Comparison of ENCODE assay signal across 24 mouse cellular contexts in genomic region chr9:83283662-83284061, GRCm38 (mm10).
DNase-seq lines count a peak whose midpoint lies in the region; ATAC-seq and TF ChIP-seq lines count a peak whose summit lies in the region.
"Had no signal": no experiment of that assay in that cellular context is flagged by ENCODE, and none has a peak within 500 bp of the region (broad histone marks: within the 10 kb centered on the region; RNA-seq: fewer than 3 reads in every experiment).

No protein-coding gene starts in this region.

- H3K4me1 ChIP-seq in embryonic facial prominence, embryonic 14.5 days (ENCODE audit: control insufficient read depth, insufficient read depth, low read length): peaks cover 5% of the 10 kb centered on the region; the same call in 1 of the 2 replicates
- H3K4me1 ChIP-seq in embryonic facial prominence, embryonic 10.5 days: no peaks in the 10 kb centered on the region
- H3K4me1 ChIP-seq in limb, embryonic 12.5 days (replicated peaks): peaks cover 13% of the 10 kb centered on the region
- no peaks in the 10 kb centered on the region; the same call in 1 of the 2 replicates for H3K4me1 ChIP-seq in limb, embryonic 10.5 days
- peaks cover 0 to 11% of the 10 kb centered on the region in 2 experiments; a peak in 2 of 4 replicates for H3K4me1 ChIP-seq in CH12.LX (ENCODE audit: control insufficient read depth in 1 of 2, insufficient read depth in 2 of 2)
- H3K4me1 ChIP-seq in limb, embryonic 14.5 days (ENCODE audit: control insufficient read depth, insufficient read depth, low read length): peaks cover 2% of the 10 kb centered on the region
- H3K4me1 ChIP-seq: heart, embryonic 10.5 days; heart, embryonic 13.5 days; hindbrain, embryonic 12.5 days; hindbrain, embryonic 15.5 days had no signal

- no peak overlapping the region for H3K4me2 ChIP-seq in embryonic facial prominence, embryonic 14.5 days (ENCODE audit: low read depth, low read length)
- H3K4me2 ChIP-seq in limb, embryonic 12.5 days: no peak overlapping the region
- H3K4me2 ChIP-seq in CH12.LX (ENCODE audit: insufficient read depth, low read depth, poor library complexity, severe bottlenecking): 0 out of 2 replicates have a peak overlapping the region, but pooled peaks have one; percentile 51
- H3K4me2 ChIP-seq in limb, embryonic 14.5 days (replicated peaks; ENCODE audit: low read depth, low read length, severe bottlenecking): no peak overlapping the region
- H3K4me2 ChIP-seq: embryonic facial prominence, embryonic 13.5 days; heart, embryonic 13.5 days; hindbrain, embryonic 12.5 days; hindbrain, embryonic 15.5 days had no signal

- H3K36me3 ChIP-seq in embryonic facial prominence, embryonic 14.5 days (ENCODE audit: control insufficient read depth, insufficient read depth, low read length): no peaks in the 10 kb centered on the region
- H3K36me3 ChIP-seq in embryonic facial prominence, embryonic 10.5 days (replicated peaks): no peaks in the 10 kb centered on the region
- H3K36me3 ChIP-seq in limb, embryonic 12.5 days: no peaks in the 10 kb centered on the region
- no peaks in the 10 kb centered on the region for H3K36me3 ChIP-seq in limb, embryonic 10.5 days
- no peaks in the 10 kb centered on the region for H3K36me3 ChIP-seq in CH12.LX (replicated peaks in 1 of 2; ENCODE audit: control insufficient read depth in 1 of 2, insufficient read depth in 1 of 2, low read length in 1 of 2)
- no peaks in the 10 kb centered on the region for H3K36me3 ChIP-seq in limb, embryonic 14.5 days (ENCODE audit: control insufficient read depth, insufficient read depth, low read length)
- H3K36me3 ChIP-seq: embryonic facial prominence, embryonic 13.5 days; G1E; heart, embryonic 10.5 days; heart, embryonic 13.5 days; hindbrain, embryonic 12.5 days; hindbrain, embryonic 15.5 days had no signal

- TF ChIP-seq POLR2A in CH12.LX (IDR thresholded peaks at IDR 0.05; ENCODE audit: low read depth, low read length): no peak
- no peak for TF ChIP-seq POLR2A in limb, embryonic 14.5 days (IDR thresholded peaks at IDR 0.05; ENCODE audit: borderline replicate concordance, extremely low read depth, insufficient read depth, insufficient read length)

- 46% methylated on average over 4 of the region's 4 CpGs for WGBS in embryonic facial prominence, embryonic 14.5 days
- 69% methylated on average over 4 of the region's 4 CpGs for WGBS in embryonic facial prominence, embryonic 10.5 days
- WGBS in limb, embryonic 12.5 days: 47% methylated on average over 4 of the region's 4 CpGs
- 80% methylated on average over 4 of the region's 4 CpGs for WGBS in limb, embryonic 10.5 days
- 32% methylated on average over 4 of the region's 4 CpGs for WGBS in limb, embryonic 14.5 days

- no peak overlapping the region for H3K9ac ChIP-seq in embryonic facial prominence, embryonic 14.5 days (ENCODE audit: low read depth, low read length)
- H3K9ac ChIP-seq in limb, embryonic 12.5 days (replicated peaks): no peak overlapping the region
- H3K9ac ChIP-seq in CH12.LX (ENCODE audit: insufficient read depth, low read depth): no peak overlapping the region
- no peak overlapping the region for H3K9ac ChIP-seq in limb, embryonic 14.5 days (ENCODE audit: low read depth, low read length, severe bottlenecking)
- H3K9ac ChIP-seq: embryonic facial prominence, embryonic 13.5 days; forebrain, postnatal 0 days; heart, embryonic 13.5 days; hindbrain, embryonic 12.5 days; hindbrain, embryonic 15.5 days had no signal

- H3K4me3 ChIP-seq in embryonic facial prominence, embryonic 14.5 days (ENCODE audit: low read depth, low read length): no peak overlapping the region
- H3K4me3 ChIP-seq in embryonic facial prominence, embryonic 10.5 days: no peak overlapping the region
- H3K4me3 ChIP-seq in limb, embryonic 12.5 days (replicated peaks): no peak overlapping the region
- H3K4me3 ChIP-seq in limb, embryonic 10.5 days: no peak overlapping the region
- H3K4me3 ChIP-seq in CH12.LX (replicated peaks in 1 of 3; ENCODE audit: low read depth in 2 of 3, low read length in 2 of 3, poor library complexity in 1 of 3): no peak overlapping the region
- H3K4me3 ChIP-seq in limb, embryonic 14.5 days (replicated peaks; ENCODE audit: low read length): no peak overlapping the region
- H3K4me3 ChIP-seq: embryonic facial prominence, embryonic 13.5 days; heart, adult 2 months; heart, embryonic 10.5 days; heart, embryonic 13.5 days; hindbrain, embryonic 12.5 days; hindbrain, embryonic 15.5 days had no signal

- DNase-seq in embryonic facial prominence, embryonic 14.5 days (ENCODE audit: low spot score): no peak
- DNase-seq in embryonic facial prominence, embryonic 10.5 days (ENCODE audit: low spot score): no peak
- no peak for DNase-seq in limb, embryonic 10.5 days (ENCODE audit: low spot score)
- DNase-seq in CH12.LX (ENCODE audit: extremely low read depth): no peak
- no peak for DNase-seq in limb, embryonic 14.5 days (ENCODE audit: low spot score)
- no peak for DNase-seq in MN1 (ENCODE audit: low spot score)
- DNase-seq in heart, postnatal 14 days: no peak
- DNase-seq: adrenal gland, adult 2 months; adrenal gland, postnatal 14 days; cerebellum, adult 11 months; cerebellum, adult 2 months; cerebellum, adult 9-11 months; cerebellum, postnatal 25 days; forebrain, postnatal 0 days; gastrocnemius, postnatal 36 days; heart, adult 2 months had no signal

- no peak overlapping the region for H3K27ac ChIP-seq in embryonic facial prominence, embryonic 14.5 days (replicated peaks; ENCODE audit: low read depth, low read length)
- no peak overlapping the region for H3K27ac ChIP-seq in embryonic facial prominence, embryonic 10.5 days (replicated peaks)
- H3K27ac ChIP-seq in limb, embryonic 12.5 days: peak overlapping the region; percentile 72
- H3K27ac ChIP-seq in limb, embryonic 10.5 days: no peak overlapping the region
- H3K27ac ChIP-seq in CH12.LX (ENCODE audit: insufficient read depth, low read depth): no peak overlapping the region
- H3K27ac ChIP-seq in limb, embryonic 14.5 days (replicated peaks; ENCODE audit: low read depth, low read length): peak overlapping the region; percentile 34
- H3K27ac ChIP-seq: embryonic facial prominence, embryonic 13.5 days; heart, adult 2 months; heart, embryonic 10.5 days; heart, embryonic 13.5 days; hindbrain, embryonic 12.5 days; hindbrain, embryonic 15.5 days had no signal

- dilution Hi-C loops in CH12.LX (cut with MboI; ENCODE audit: extremely low pct_ligation_motif_present, extremely low pct_unique_long_range_greater_than_20kb, low sequenced_read_pairs): no loop called here

- intact Hi-C loops in heart, postnatal 14 days (cut with DNase I): no loop called here

- in situ Hi-C loops in CH12.LX (cut with MboI; ENCODE audit: low pct_ligation_motif_present, low pct_unique_long_range_greater_than_20kb, low sequenced_read_pairs): no loop called here

- no peak for TF ChIP-seq RAD21 in CH12.LX (IDR thresholded peaks at IDR 0.05; ENCODE audit: low read depth, low read length)

- 0 out of 2 replicates have a peak, but pooled peaks cover 4% of the 10 kb centered on the region for H3K9me3 ChIP-seq in embryonic facial prominence, embryonic 14.5 days (ENCODE audit: control insufficient read depth, low read length)
- no peaks in the 10 kb centered on the region for H3K9me3 ChIP-seq in embryonic facial prominence, embryonic 10.5 days
- H3K9me3 ChIP-seq in limb, embryonic 12.5 days: no peaks in the 10 kb centered on the region
- no peaks in the 10 kb centered on the region for H3K9me3 ChIP-seq in limb, embryonic 10.5 days (replicated peaks)
- H3K9me3 ChIP-seq in CH12.LX (replicated peaks; ENCODE audit: low read length): no peaks in the 10 kb centered on the region
- no peaks in the 10 kb centered on the region for H3K9me3 ChIP-seq in limb, embryonic 14.5 days (ENCODE audit: control insufficient read depth, low read length)
- H3K9me3 ChIP-seq: embryonic facial prominence, embryonic 13.5 days; G1E; heart, embryonic 10.5 days; hindbrain, embryonic 12.5 days; hindbrain, embryonic 15.5 days had no signal

- TF ChIP-seq CTCF in CH12.LX (conservative IDR thresholded peaks at IDR 0.05 in 1 of 2, IDR thresholded peaks at IDR 0.05 in 1 of 2; ENCODE audit: low read depth in 2 of 2, low read length in 2 of 2): no peak

- TF ChIP-seq EP300 in CH12.LX (IDR thresholded peaks at IDR 0.05; ENCODE audit: low read length): no peak

- ATAC-seq in embryonic facial prominence, embryonic 14.5 days (ENCODE audit: low read depth): peak; percentile 89
- no peak for ATAC-seq in limb, embryonic 12.5 days (ENCODE audit: insufficient number of reproducible peaks, insufficient read depth, low FRiP score, low TSS enrichment, low read depth)
- ATAC-seq in limb, embryonic 14.5 days (ENCODE audit: low FRiP score, low read depth): peak; percentile 37
- ATAC-seq: forebrain, embryonic 14.5 days; forebrain, postnatal 0 days had no signal

- H3K79me2 ChIP-seq in CH12.LX (replicated peaks; ENCODE audit: control insufficient read depth, extremely low read depth, insufficient read depth, poor library complexity, severe bottlenecking): no peaks in the 10 kb centered on the region

- no peaks in the 10 kb centered on the region for H3K27me3 ChIP-seq in embryonic facial prominence, embryonic 14.5 days (replicated peaks; ENCODE audit: control insufficient read depth, insufficient read depth, low read length)
- no peaks in the 10 kb centered on the region for H3K27me3 ChIP-seq in embryonic facial prominence, embryonic 10.5 days (replicated peaks; ENCODE audit: low read depth, poor library complexity, severe bottlenecking)
- H3K27me3 ChIP-seq in limb, embryonic 12.5 days: no peaks in the 10 kb centered on the region
- no peaks in the 10 kb centered on the region for H3K27me3 ChIP-seq in limb, embryonic 10.5 days (ENCODE audit: low read depth, poor library complexity, severe bottlenecking)
- no peaks in the 10 kb centered on the region for H3K27me3 ChIP-seq in CH12.LX (replicated peaks)
- no peaks in the 10 kb centered on the region for H3K27me3 ChIP-seq in limb, embryonic 14.5 days (ENCODE audit: control insufficient read depth, insufficient read depth, low read length)
- H3K27me3 ChIP-seq: embryonic facial prominence, embryonic 13.5 days; heart, embryonic 13.5 days; hindbrain, embryonic 12.5 days; hindbrain, embryonic 15.5 days had no signal

TF ChIP-seq in CH12.LX, 34 proteins besides CTCF, POLR2A, EP300 and RAD21:
- TF ChIP-seq BHLHE40 (IDR thresholded peaks at IDR 0.05; ENCODE audit: low read depth, low read length) (no peak), CHD2 (IDR thresholded peaks at IDR 0.05; ENCODE audit: low read length) (no peak), HCFC1 (IDR thresholded peaks at IDR 0.05; ENCODE audit: low read depth, low read length) (no peak), USF1 (IDR thresholded peaks at IDR 0.05; ENCODE audit: low read depth, low read length) (no peak), RCOR1 (conservative IDR thresholded peaks at IDR 0.05; ENCODE audit: low read depth, low read length) (no peak), ZC3H11A (IDR thresholded peaks at IDR 0.05; ENCODE audit: low read depth, low read length) (no peak)

Comparison
In these comparisons a context has a peak if more than half of its experiments do, and no peak if none do; other contexts are left out.
1. H3K27ac ChIP-seq: peak in limb, embryonic 12.5 days (single experiment) and limb, embryonic 14.5 days (single experiment); none in embryonic facial prominence, embryonic 14.5 days (single experiment), embryonic facial prominence, embryonic 10.5 days (single experiment), limb, embryonic 10.5 days (single experiment) and CH12.LX (single experiment).